Mouse (Mus musculus): ENCODE data around the gene Gys2.

DNA sequence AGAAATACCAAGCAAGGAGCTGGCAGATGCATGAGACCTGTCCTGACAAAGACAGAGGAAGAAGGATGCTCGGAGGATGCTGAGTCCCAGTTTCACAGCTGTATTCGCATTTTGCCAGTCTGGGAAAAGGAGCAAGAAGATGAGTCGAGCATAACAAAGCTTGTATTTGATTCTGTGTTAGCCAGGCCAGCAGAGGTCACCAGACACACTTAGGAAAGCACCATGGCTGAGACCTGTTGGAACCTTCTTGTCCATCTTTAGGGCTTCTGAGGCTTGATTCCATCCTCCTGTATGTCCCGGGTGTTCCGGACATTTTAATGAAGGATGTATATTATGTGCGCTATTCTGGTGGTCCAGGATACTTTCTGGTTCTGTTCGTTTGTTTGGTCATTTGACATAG, 4.3 kb upstream of the Gys2 start:
- TF ChIP-seq CTCF (IDR thresholded peaks at IDR 0.05; ENCODE audit: extremely low read depth, insufficient read length, insufficient replicate concordance, low read depth, low read length) (no peak), POLR2A (IDR thresholded peaks at IDR 0.05; ENCODE audit: low read depth, low read length) (no peak)
